Mouse (Mus musculus): Measurements from ENCODE around the gene Pdgfra.
A peak's percentile ranks its signal among the peaks of the same experiment; 100 is the strongest.

Gene Pdgfra

GRCm38 (mm10) chr5:75155741-75156553, 3.9 kb downstream of the Pdgfra start:
- DNase-seq (ENCODE audit: low spot score in 2 of 2), result peak in 1 of 2 experiments; percentile 76

- DNase-seq (ENCODE audit: low spot score in 2 of 2), result no peak
Observed at GRCm38 (mm10) chr5:75156554-75157036, 4.5 kb downstream of the Pdgfra start.

- peak in 1 of 2 experiments; percentile 48 for DNase-seq (ENCODE audit: low spot score in 2 of 2)
Observed at GRCm38 (mm10) chr5:75157038-75157437, 4.9 kb downstream of the Pdgfra start.

GRCm38 (mm10) chr5:75160530-75161170, 8.6 kb downstream of the Pdgfra start:
- no peak for DNase-seq (ENCODE audit: low spot score in 2 of 2)

GRCm38 (mm10) chr5:75161586-75161985, 9.5 kb downstream of the Pdgfra start:
- DNase-seq (ENCODE audit: low spot score in 2 of 2), result no peak

GRCm38 (mm10) chr5:75163289-75163951, 11.3 kb downstream of the Pdgfra start:
- DNase-seq (ENCODE audit: low spot score in 2 of 2), result no peak

- DNase-seq (ENCODE audit: low spot score in 2 of 2), result no peak
Observed at GRCm38 (mm10) chr5:75164688-75165087, 12.6 kb downstream of the Pdgfra start.

- DNase-seq (ENCODE audit: low spot score in 2 of 2), result no peak
Observed at GRCm38 (mm10) chr5:75169837-75170236, 17.7 kb downstream of the Pdgfra start.

GRCm38 (mm10) chr5:75171859-75172258, 19.8 kb downstream of the Pdgfra start:
- DNase-seq (ENCODE audit: low spot score in 2 of 2), result no peak

- no peak for DNase-seq (ENCODE audit: low spot score in 2 of 2)
Observed at GRCm38 (mm10) chr5:75179249-75179648, 27.2 kb downstream of the Pdgfra start.

- no peak for DNase-seq (ENCODE audit: low spot score in 2 of 2)
Observed at GRCm38 (mm10) chr5:75179726-75180290, 27.7 kb downstream of the Pdgfra start.

- DNase-seq (ENCODE audit: low spot score in 2 of 2), result no peak
Observed at GRCm38 (mm10) chr5:75183653-75184052, 31.6 kb downstream of the Pdgfra start.

GRCm38 (mm10) chr5:75184112-75184511, 32.0 kb downstream of the Pdgfra start:
- no peak for DNase-seq (ENCODE audit: low spot score in 2 of 2)

GRCm38 (mm10) chr5:75184693-75185235, 32.7 kb downstream of the Pdgfra start:
- no peak for DNase-seq (ENCODE audit: low spot score in 2 of 2)

- DNase-seq (ENCODE audit: low spot score in 2 of 2), result no peak
Observed at GRCm38 (mm10) chr5:75185584-75185983, 33.5 kb downstream of the Pdgfra start.

- DNase-seq (ENCODE audit: low spot score in 2 of 2), result no peak
Observed at GRCm38 (mm10) chr5:75189319-75189987, 37.4 kb downstream of the Pdgfra start.

- DNase-seq (ENCODE audit: low spot score in 2 of 2), result no peak
Observed at GRCm38 (mm10) chr5:75193107-75193506, 41.0 kb downstream of the Pdgfra start.

- no peak for DNase-seq (ENCODE audit: low spot score in 2 of 2)
Observed at GRCm38 (mm10) chr5:75198413-75198812, 46.3 kb downstream of the Pdgfra start.

GRCm38 (mm10) chr5:75199698-75200365, 47.7 kb downstream of the Pdgfra start:
- DNase-seq (ENCODE audit: low spot score in 2 of 2), result no peak

GRCm38 (mm10) chr5:75200366-75200724, 48.3 kb downstream of the Pdgfra start:
- no peak for DNase-seq (ENCODE audit: low spot score in 2 of 2)

- no peak for DNase-seq (ENCODE audit: low spot score in 2 of 2)
Observed at GRCm38 (mm10) chr5:75207905-75208304, 55.8 kb downstream of the Pdgfra start.

All from frontal cortex, postnatal 14 days (tissue).